Mouse (Mus musculus): ENCODE data around the gene Mcm9. TPM values are rescaled to one million over a fixed set of nuclear protein-coding genes. Genes with fewer than 3 reads are reported as not detected.

The Mcm9 gene
- polyA plus RNA-seq, 1 experiment from 2014 or later: 14.1 TPM

DNA sequence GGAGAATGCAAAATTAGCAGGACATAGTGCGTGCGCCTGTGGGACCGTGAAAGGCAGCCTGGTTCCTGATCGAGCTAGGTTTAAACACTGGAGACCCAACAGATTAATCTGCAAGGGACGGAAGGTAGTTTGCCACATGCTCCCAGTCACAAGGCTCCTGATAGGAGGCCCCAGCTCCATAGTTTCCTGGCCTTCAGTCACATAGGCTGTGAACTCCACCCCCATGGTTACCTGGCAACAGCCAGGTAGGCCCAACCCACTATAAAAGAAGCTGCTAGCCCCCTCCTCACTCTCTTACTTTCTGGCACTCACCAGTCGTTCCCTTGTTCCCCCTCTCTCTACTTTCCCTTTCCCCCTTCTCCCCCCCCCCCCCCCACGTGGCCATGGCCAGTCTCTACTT, 50.1 kb downstream of the Mcm9 start:
- Histone ChIP-seq H3K9me3 (replicated peaks) (no peaks in the 10 kb centered on the region), H3K4me2 (peak overlapping the region; percentile 98), H3K36me3 (no peaks in the 10 kb centered on the region), H3K27ac (ENCODE audit: poor library complexity, severe bottlenecking) (peak overlapping the region; percentile 52; the same call in 1 of the 2 replicates), H3K27me3 (replicated peaks) (no peaks in the 10 kb centered on the region), H3K4me3 (peak overlapping the region; percentile 67), H3K4me1 (replicated peaks) (peaks cover 14% of the 10 kb centered on the region), H3K9ac (peak overlapping the region; percentile 80)
- peak; percentile 35 for ATAC-seq (ENCODE audit: insufficient number of reproducible peaks, low FRiP score)
- 28% methylated on average over 7 of the region's 7 CpGs for WGBS

DNA sequence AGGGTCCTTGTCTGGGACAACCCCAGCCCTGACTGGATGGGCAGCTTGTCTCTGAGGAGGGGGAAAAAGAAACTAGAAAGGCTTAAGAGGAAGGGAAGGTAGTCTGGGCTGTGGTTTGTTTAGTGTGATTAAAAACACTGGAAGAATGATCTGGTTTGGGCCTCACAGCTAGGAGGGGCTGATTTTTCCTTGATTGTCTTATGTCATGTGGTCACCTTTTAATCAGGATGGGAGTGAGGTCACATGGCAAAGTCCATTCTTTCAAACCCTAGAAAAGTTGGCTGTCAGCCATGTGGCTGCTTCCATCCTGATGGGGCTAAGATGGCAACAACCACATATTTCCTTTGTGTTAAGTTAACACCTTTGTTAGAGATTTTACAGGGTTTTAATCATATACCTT, 61.7 kb downstream of the Mcm9 start:
- no peaks in the 10 kb centered on the region for H3K9me3 ChIP-seq (replicated peaks)
- peaks cover 12% of the 10 kb centered on the region; the same call in 1 of the 2 replicates for H3K4me1 ChIP-seq (replicated peaks)
- peaks cover 6% of the 10 kb centered on the region for H3K36me3 ChIP-seq
- no peak overlapping the region for H3K4me2 ChIP-seq
- ATAC-seq (ENCODE audit: insufficient number of reproducible peaks, low FRiP score): no peak
- no peak overlapping the region for H3K4me3 ChIP-seq
- H3K27ac ChIP-seq (ENCODE audit: poor library complexity, severe bottlenecking): no peak overlapping the region
- H3K27me3 ChIP-seq (replicated peaks): no peaks in the 10 kb centered on the region
- H3K9ac ChIP-seq: no peak overlapping the region

DNA sequence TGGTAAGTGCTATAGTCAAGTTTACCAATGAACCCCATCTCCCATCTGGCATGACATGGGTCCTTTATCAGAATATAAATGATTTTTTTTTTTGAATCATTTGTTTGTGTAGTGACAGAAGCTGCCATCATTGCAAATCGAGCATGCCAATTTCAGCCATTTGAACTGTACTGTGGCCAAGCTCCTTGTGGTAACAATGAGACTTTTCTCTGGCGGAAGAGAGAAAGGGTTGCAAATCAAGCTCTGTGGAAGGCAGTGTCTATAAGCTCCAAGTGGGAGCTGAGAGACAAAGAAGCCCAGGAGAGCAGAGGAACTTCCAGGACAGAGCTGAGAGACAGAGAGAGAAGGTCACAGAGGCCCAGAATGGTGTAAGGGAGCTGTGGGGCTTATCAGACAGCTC, 64.7 kb downstream of the Mcm9 start:
- Histone ChIP-seq H3K4me2 (no peak overlapping the region), H3K27ac (ENCODE audit: poor library complexity, severe bottlenecking) (no peak overlapping the region), H3K9ac (no peak overlapping the region), H3K36me3 (peaks cover 14% of the 10 kb centered on the region), H3K27me3 (replicated peaks) (no peaks in the 10 kb centered on the region), H3K4me3 (no peak overlapping the region), H3K9me3 (replicated peaks) (no peaks in the 10 kb centered on the region), H3K4me1 (replicated peaks) (peaks cover 12% of the 10 kb centered on the region; the same call in 1 of the 2 replicates)
- 80% methylated on average over 2 of the region's 2 CpGs for WGBS
- ATAC-seq (ENCODE audit: insufficient number of reproducible peaks, low FRiP score): no peak

- no peak for ATAC-seq (ENCODE audit: insufficient number of reproducible peaks, low FRiP score)
- WGBS: 80% methylated on average over 5 of the region's 5 CpGs
Measured at GRCm38 (mm10) chr10:53562001-53562400, 68.2 kb downstream of the Mcm9 start.

DNA sequence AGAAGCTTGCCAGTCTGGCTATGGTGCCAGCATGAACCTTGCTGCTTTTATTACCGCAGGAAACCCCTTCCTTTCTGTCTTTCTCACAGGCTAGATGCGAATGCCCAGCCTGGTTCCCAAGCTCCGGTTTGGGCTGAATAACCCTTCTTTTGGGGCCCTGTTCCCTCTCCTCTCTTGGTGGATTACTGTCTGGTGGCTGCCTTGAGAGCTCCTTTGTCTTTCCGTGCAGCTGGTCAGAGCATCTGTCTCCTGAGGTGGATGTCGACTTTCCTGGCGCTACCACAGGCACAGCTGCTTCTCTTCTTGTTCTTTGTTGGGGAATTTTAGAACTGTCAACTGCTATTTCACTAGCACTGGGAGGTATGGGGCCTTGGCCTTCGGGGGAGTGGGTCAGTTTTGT, 92.6 kb downstream of the Mcm9 start:
- H3K4me2 ChIP-seq: no peak overlapping the region
- no peaks in the 10 kb centered on the region for H3K9me3 ChIP-seq (replicated peaks)
- no peak overlapping the region for H3K27ac ChIP-seq (ENCODE audit: poor library complexity, severe bottlenecking)
- H3K9ac ChIP-seq: no peak overlapping the region
- no peak for ATAC-seq (ENCODE audit: insufficient number of reproducible peaks, low FRiP score)
- H3K36me3 ChIP-seq: peaks cover 47% of the 10 kb centered on the region
- peaks cover under 1% of the 10 kb centered on the region for H3K4me1 ChIP-seq (replicated peaks)
- no peaks in the 10 kb centered on the region for H3K27me3 ChIP-seq (replicated peaks)
- H3K4me3 ChIP-seq: no peak overlapping the region
- 80% methylated on average over 7 of the region's 7 CpGs for WGBS

More at GRCm38 (mm10) chr10:53562001-53562400, 68.2 kb downstream of the Mcm9 start:
- Histone ChIP-seq H3K36me3 (peaks cover 18% of the 10 kb centered on the region), H3K9me3 (replicated peaks) (no peaks in the 10 kb centered on the region), H3K4me2 (no peak overlapping the region), H3K27me3 (replicated peaks) (no peaks in the 10 kb centered on the region), H3K4me3 (no peak overlapping the region), H3K27ac (ENCODE audit: poor library complexity, severe bottlenecking) (no peak overlapping the region), H3K9ac (no peak overlapping the region), H3K4me1 (replicated peaks) (peaks cover 7% of the 10 kb centered on the region; the same call in 1 of the 2 replicates)

DNA sequence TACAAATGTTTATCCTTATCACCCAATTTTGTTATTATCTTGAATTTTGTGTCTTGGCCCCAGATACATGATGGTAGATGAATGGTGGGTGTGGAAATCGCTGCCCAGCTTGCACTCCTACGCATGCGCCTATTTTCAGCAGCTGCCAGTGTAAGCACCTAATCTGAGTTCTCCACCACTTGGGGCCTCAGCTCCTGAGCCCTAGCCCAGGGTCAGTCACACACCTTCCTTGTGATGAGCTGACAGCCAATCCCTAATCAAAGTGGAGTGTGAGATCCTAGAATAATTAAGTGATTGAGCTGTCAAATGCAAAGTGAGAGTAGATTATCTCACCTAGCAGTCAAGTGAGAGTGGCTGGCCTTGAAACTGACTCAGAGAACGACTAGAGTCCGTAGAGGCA, 97.9 kb downstream of the Mcm9 start:
- Histone ChIP-seq H3K4me2 (no peak overlapping the region), H3K36me3 (peaks cover 16% of the 10 kb centered on the region), H3K9ac (no peak overlapping the region), H3K4me3 (no peak overlapping the region), H3K27me3 (replicated peaks) (no peaks in the 10 kb centered on the region), H3K4me1 (replicated peaks) (peaks cover 5% of the 10 kb centered on the region), H3K9me3 (replicated peaks) (no peaks in the 10 kb centered on the region), H3K27ac (ENCODE audit: poor library complexity, severe bottlenecking) (no peak overlapping the region)
- ATAC-seq (ENCODE audit: insufficient number of reproducible peaks, low FRiP score): no peak
- WGBS: 47% methylated on average over 5 of the region's 5 CpGs

DNA sequence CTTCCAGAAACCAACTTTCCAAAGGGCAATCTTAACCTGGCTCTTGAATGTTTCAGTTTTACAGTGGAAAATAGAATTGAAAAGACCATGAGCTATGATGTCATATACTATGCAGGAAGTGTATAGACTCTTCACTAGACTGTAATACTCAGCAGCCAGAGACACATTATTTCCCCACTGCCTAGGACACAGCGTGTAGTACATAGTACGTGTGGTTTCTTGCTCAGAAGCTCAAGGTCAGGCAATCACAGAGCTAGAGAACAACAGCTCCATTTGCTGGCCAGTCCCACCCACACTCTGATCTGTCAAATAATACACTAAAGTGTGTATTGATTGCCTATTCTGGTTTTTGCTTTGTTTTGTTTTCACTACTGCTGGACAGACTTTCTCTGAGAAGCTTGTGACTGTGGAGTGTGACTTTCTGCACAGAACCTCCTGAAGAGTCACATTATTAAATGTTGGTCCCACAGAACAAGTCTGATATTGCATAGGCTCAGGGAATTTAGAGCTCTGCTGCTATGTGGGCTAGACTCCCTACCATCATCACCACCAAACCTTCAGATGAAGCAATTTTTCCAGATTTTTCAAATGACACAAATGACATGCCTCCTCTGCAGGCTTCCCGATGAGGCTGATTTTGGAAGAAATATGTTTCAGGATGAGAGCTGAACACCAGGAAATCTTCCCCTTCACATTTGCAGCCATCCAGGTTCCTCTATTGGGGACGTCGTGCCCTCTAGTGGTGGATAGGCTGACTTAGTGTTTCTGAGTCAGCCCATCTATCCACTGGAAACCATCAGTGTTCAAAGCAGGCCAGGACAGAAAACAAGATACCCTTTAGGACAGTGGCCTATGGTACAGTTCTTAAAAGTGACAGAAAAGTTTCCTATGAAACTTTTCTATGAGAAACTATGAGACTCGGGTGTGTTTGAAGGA, 102.1 kb downstream of the Mcm9 start:
- Histone ChIP-seq H3K36me3 (no peaks in the 10 kb centered on the region), H3K4me3 (no peak overlapping the region), H3K9ac (no peak overlapping the region), H3K4me2 (no peak overlapping the region), H3K27me3 (replicated peaks) (no peaks in the 10 kb centered on the region), H3K9me3 (replicated peaks) (peaks cover 3% of the 10 kb centered on the region; the same call in 1 of the 2 replicates), H3K4me1 (replicated peaks) (peaks cover 5% of the 10 kb centered on the region), H3K27ac (ENCODE audit: poor library complexity, severe bottlenecking) (no peak overlapping the region)
- WGBS: 31% methylated on average over 6 of the region's 6 CpGs
- no peak for ATAC-seq (ENCODE audit: insufficient number of reproducible peaks, low FRiP score)

- Histone ChIP-seq H3K4me2 (no peak overlapping the region), H3K36me3 (no peaks in the 10 kb centered on the region), H3K9ac (no peak overlapping the region), H3K9me3 (replicated peaks) (peaks cover 3% of the 10 kb centered on the region; the same call in 1 of the 2 replicates), H3K4me1 (replicated peaks) (peaks cover 2% of the 10 kb centered on the region), H3K4me3 (no peak overlapping the region), H3K27ac (ENCODE audit: poor library complexity, severe bottlenecking) (no peak overlapping the region), H3K27me3 (replicated peaks) (no peaks in the 10 kb centered on the region)
- 83% methylated on average over 3 of the region's 3 CpGs for WGBS
- ATAC-seq (ENCODE audit: insufficient number of reproducible peaks, low FRiP score): no peak
Measured at GRCm38 (mm10) chr10:53527344-53527743, 102.9 kb downstream of the Mcm9 start.

DNA sequence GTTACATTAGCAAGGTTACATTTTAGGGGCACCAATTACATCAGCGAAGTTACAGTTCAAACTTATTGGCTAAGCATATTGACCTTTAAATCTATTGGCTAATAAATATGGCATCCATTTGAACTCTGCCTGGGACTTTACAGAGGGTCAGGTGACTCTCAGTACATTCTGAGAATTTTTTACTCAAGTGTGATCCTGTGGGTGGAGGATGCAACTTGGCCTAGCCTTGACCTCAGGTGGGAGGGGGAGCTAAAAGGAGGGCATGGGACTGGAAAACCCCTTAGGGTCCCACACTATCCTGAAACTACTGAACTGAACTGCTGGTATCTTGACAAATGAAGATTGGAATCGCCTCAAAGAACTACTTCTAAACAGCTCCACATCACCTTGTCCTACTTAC, 103.9 kb downstream of the Mcm9 start:
- peaks cover 3% of the 10 kb centered on the region; the same call in 1 of the 2 replicates for H3K9me3 ChIP-seq (replicated peaks)
- H3K4me2 ChIP-seq: no peak overlapping the region
- no peaks in the 10 kb centered on the region for H3K4me1 ChIP-seq (replicated peaks)
- H3K27me3 ChIP-seq (replicated peaks): no peaks in the 10 kb centered on the region
- no peak overlapping the region for H3K4me3 ChIP-seq
- H3K27ac ChIP-seq (ENCODE audit: poor library complexity, severe bottlenecking): no peak overlapping the region
- no peak for ATAC-seq (ENCODE audit: insufficient number of reproducible peaks, low FRiP score)
- WGBS: 85% methylated on average over 2 of the region's 2 CpGs
- no peaks in the 10 kb centered on the region for H3K36me3 ChIP-seq
- no peak overlapping the region for H3K9ac ChIP-seq

GRCm38 (mm10) chr10:53525265-53525976, 104.8 kb downstream of the Mcm9 start:
- Histone ChIP-seq H3K9me3 (replicated peaks) (peaks cover 3% of the 10 kb centered on the region; the same call in 1 of the 2 replicates), H3K4me1 (replicated peaks) (no peaks in the 10 kb centered on the region), H3K4me2 (no peak overlapping the region), H3K4me3 (no peak overlapping the region), H3K27ac (ENCODE audit: poor library complexity, severe bottlenecking) (no peak overlapping the region), H3K9ac (no peak overlapping the region), H3K36me3 (no peaks in the 10 kb centered on the region), H3K27me3 (replicated peaks) (no peaks in the 10 kb centered on the region)
- no peak for ATAC-seq (ENCODE audit: insufficient number of reproducible peaks, low FRiP score)
- 62% methylated on average over 3 of the region's 3 CpGs for WGBS
